Mouse (Mus musculus): ENCODE data around the gene Dkk1. TPM values are rescaled to one million over a fixed set of nuclear protein-coding genes. Genes with fewer than 3 reads are reported as not detected.

Gene Dkk1
- not detected in 2 replicates for total RNA-seq (2014; fragmentation: Nextera tagmentation)
- total RNA-seq (2017) = 0.06 and 0.16 TPM in 2 replicates
- not detected in 2 replicates for polyA plus RNA-seq (2012)

DNA sequence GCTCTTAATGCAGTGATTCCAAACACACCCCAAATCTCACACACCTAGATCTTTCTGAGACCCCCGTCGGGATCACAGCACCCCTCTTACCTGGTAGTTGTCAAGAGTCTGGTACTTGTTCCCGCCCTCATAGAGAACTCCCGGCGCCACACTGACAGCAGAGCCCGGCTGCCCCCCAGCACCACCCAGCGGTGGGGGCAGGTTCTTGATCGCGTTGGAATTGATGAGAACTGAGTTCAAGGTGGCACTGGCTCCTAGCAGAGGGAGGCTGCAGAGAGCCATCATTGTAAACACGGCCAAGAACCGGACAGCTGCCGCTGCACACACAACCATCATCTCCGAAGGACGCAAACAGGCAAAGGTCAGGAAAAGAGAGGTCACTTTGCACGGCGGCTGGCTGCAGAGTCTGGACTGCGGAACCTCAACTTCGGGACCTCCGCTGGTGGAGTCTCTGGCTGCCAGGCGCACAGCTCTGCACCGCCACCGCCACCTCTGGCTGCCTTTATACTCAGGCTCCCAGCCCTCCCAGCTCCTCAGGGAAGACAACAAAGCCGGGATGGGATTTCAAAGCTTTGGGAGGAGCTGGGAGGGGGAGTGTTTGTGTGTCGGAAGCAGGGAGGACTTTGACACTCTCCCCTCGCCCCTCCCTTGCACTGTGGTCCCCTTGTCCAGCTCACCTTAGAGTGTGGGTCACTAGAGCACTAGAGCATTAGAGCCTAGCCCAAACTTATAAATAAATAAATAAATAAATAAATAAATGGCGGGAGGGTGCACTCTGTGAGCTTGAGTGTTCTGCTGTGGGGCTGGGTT is at the start of gene Dkk1:
Gene Dkk1, minus strand, starts transcription at position 622 of the 810 bp plus-strand sequence.
- Histone ChIP-seq H3K27me3 (ENCODE audit: insufficient read depth, low read length) (peaks cover 17% of the 10 kb centered on the region), H3K4me1 (ENCODE audit: insufficient read depth, low read depth, low read length) (0 out of 2 replicates have a peak, but pooled peaks cover 2% of the 10 kb centered on the region)
- no peak for ATAC-seq (ENCODE audit: extremely low read depth, insufficient number of reproducible peaks, low FRiP score, poor library complexity, severe bottlenecking)

DNA sequence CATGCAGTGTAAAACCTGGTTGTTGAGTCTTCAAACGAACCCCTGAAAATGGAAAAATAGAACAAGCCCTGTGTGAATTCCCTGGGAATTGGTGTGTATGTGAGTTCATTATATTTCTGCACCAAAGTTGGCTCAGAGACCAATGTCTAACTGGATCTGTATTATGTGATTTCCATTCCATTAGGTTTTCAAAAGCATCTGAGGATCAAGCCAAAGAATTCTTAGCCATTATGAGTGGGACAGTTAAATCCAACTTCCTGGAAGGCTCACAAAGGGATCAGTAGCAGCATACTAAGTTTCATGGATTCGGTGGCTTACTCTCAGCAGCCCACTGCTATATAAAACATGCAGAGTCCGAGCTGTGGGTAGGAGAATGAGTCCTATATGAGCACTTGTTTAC is 36.9 kb upstream of the Dkk1 start:
- no peaks in the 10 kb centered on the region for H3K36me3 ChIP-seq (replicated peaks)
- no peaks in the 10 kb centered on the region for H3K4me1 ChIP-seq (ENCODE audit: insufficient read depth, low read depth, low read length)
- no peaks in the 10 kb centered on the region for H3K9me3 ChIP-seq (replicated peaks)
- H3K4me3 ChIP-seq (ENCODE audit: low read depth, low read length) = no peak overlapping the region
- H3K27me3 ChIP-seq (ENCODE audit: insufficient read depth, low read length) = no peaks in the 10 kb centered on the region
- TF ChIP-seq GATA2 (IDR thresholded peaks at IDR 0.05; ENCODE audit: borderline replicate concordance, low read depth, low read length) (no peak), CTCF (IDR thresholded peaks at IDR 0.05; ENCODE audit: low read depth, low read length) (no peak), TAL1 (conservative IDR thresholded peaks at IDR 0.05; ENCODE audit: low read depth, low read length) (no peak), GATA1 (IDR thresholded peaks at IDR 0.05; ENCODE audit: borderline replicate concordance, low read length) (no peak), POLR2AphosphoS5 (IDR thresholded peaks at IDR 0.05; ENCODE audit: insufficient replicate concordance, low read depth, low read length) (no peak)
- no peak for ATAC-seq (ENCODE audit: extremely low read depth, insufficient number of reproducible peaks, low FRiP score, poor library complexity, severe bottlenecking)
- DNase-seq (ENCODE audit: low spot score) = no peak

More for the DNA sequence above, at the start of gene Dkk1:
- H3K4me3 ChIP-seq (ENCODE audit: low read depth, low read length) = no peak within 1 kb of the TSS
- no peak for DNase-seq (ENCODE audit: low spot score)
- TF ChIP-seq CTCF (IDR thresholded peaks at IDR 0.05; ENCODE audit: low read depth, low read length) (no peak), GATA1 (IDR thresholded peaks at IDR 0.05; ENCODE audit: borderline replicate concordance, low read length) (no peak), POLR2AphosphoS5 (IDR thresholded peaks at IDR 0.05; ENCODE audit: insufficient replicate concordance, low read depth, low read length) (no peak), GATA2 (IDR thresholded peaks at IDR 0.05; ENCODE audit: borderline replicate concordance, low read depth, low read length) (no peak), TAL1 (conservative IDR thresholded peaks at IDR 0.05; ENCODE audit: low read depth, low read length) (no peak)
- H3K36me3 ChIP-seq (replicated peaks) = no peaks in the 10 kb centered on the region
- H3K9me3 ChIP-seq (replicated peaks) = no peaks in the 10 kb centered on the region

DNA sequence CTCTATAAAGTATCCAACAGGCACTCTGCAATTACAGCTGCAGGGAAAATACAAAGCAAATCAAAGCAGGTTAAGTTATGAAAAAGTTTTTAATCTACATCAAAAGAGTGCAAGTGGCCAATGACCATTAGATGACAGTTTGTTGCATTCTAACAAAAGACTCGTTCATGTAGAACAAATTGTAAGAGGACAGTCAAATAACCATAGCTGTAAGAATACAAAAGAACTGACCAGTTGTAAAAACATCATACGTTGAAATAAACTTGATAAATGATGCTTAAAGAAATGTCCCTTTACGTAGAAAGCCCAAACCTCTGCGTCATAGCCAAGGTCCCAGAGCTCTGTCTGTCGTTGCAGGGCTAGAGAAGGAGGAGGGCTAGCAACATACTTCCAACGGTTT is 15.1 kb upstream of the Dkk1 start:
- ATAC-seq (ENCODE audit: extremely low read depth, insufficient number of reproducible peaks, low FRiP score, poor library complexity, severe bottlenecking) = no peak
- Histone ChIP-seq H3K9me3 (replicated peaks) (0 out of 2 replicates have a peak, but pooled peaks cover 1% of the 10 kb centered on the region), H3K4me3 (ENCODE audit: low read depth, low read length) (no peak overlapping the region), H3K4me1 (ENCODE audit: insufficient read depth, low read depth, low read length) (no peaks in the 10 kb centered on the region), H3K27me3 (ENCODE audit: insufficient read depth, low read length) (0 out of 2 replicates have a peak, but pooled peaks cover 2% of the 10 kb centered on the region), H3K36me3 (replicated peaks) (no peaks in the 10 kb centered on the region)
- no peak for TF ChIP-seq POLR2AphosphoS5 (IDR thresholded peaks at IDR 0.05; ENCODE audit: insufficient replicate concordance, low read depth, low read length)
- TF ChIP-seq GATA1 (IDR thresholded peaks at IDR 0.05; ENCODE audit: borderline replicate concordance, low read length) = no peak
- no peak for TF ChIP-seq GATA2 (IDR thresholded peaks at IDR 0.05; ENCODE audit: borderline replicate concordance, low read depth, low read length)
- no peak for TF ChIP-seq CTCF (IDR thresholded peaks at IDR 0.05; ENCODE audit: low read depth, low read length)
- TF ChIP-seq TAL1 (conservative IDR thresholded peaks at IDR 0.05; ENCODE audit: low read depth, low read length) = no peak
- DNase-seq (ENCODE audit: low spot score) = no peak

DNA sequence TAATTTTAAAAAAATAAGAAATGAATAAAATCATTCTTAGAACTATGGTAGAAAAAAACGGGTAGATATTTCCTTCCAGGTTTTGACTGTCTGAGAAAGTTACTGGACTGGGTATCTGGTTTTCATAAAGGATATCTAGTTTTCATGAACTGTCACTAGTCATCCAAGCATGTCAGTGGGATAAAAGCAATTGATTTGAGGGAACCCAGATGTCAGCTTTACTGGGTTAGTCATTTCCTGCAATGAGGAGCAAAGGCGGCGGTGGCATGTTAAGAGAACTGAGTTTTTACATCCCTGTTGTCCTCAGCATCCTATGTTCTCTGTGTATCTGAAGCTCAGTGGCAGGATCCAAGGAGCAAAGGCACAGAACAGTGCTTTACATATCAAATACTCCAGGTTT is 14.4 kb upstream of the Dkk1 start:
- Histone ChIP-seq H3K9me3 (replicated peaks) (0 out of 2 replicates have a peak, but pooled peaks cover 1% of the 10 kb centered on the region), H3K4me3 (ENCODE audit: low read depth, low read length) (no peak overlapping the region), H3K36me3 (replicated peaks) (no peaks in the 10 kb centered on the region), H3K4me1 (ENCODE audit: insufficient read depth, low read depth, low read length) (no peaks in the 10 kb centered on the region), H3K27me3 (ENCODE audit: insufficient read depth, low read length) (0 out of 2 replicates have a peak, but pooled peaks cover 2% of the 10 kb centered on the region)
- TF ChIP-seq POLR2AphosphoS5 (IDR thresholded peaks at IDR 0.05; ENCODE audit: insufficient replicate concordance, low read depth, low read length) = no peak
- no peak for TF ChIP-seq GATA1 (IDR thresholded peaks at IDR 0.05; ENCODE audit: borderline replicate concordance, low read length)
- TF ChIP-seq GATA2 (IDR thresholded peaks at IDR 0.05; ENCODE audit: borderline replicate concordance, low read depth, low read length) = no peak
- no peak for TF ChIP-seq TAL1 (conservative IDR thresholded peaks at IDR 0.05; ENCODE audit: low read depth, low read length)
- TF ChIP-seq CTCF (IDR thresholded peaks at IDR 0.05; ENCODE audit: low read depth, low read length) = no peak
- ATAC-seq (ENCODE audit: extremely low read depth, insufficient number of reproducible peaks, low FRiP score, poor library complexity, severe bottlenecking) (no peak), DNase-seq (ENCODE audit: low spot score) (no peak)

DNA sequence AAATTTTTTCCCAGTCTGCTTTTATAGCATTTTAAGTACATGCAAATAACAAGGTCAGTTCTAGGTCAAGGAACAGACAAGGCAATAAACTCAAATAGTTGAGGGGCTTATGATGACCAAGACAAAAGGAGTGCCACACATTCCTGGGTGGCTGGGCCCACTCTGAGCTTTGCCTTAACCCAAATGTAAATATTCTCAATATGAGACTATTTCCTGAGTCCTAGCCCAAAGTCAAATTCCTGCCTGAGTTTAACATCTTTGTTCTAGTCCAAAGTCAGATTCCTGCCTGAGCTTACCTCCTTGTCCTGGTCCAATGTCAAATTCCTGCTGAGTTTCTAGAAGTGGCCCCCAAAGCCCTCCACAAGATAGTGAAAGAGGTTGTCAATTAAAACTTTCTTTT is 8.6 kb upstream of the Dkk1 start:
- Histone ChIP-seq H3K36me3 (replicated peaks) (no peaks in the 10 kb centered on the region), H3K27me3 (ENCODE audit: insufficient read depth, low read length) (peaks cover 9% of the 10 kb centered on the region), H3K9me3 (replicated peaks) (no peaks in the 10 kb centered on the region), H3K4me1 (ENCODE audit: insufficient read depth, low read depth, low read length) (peaks cover 8% of the 10 kb centered on the region; the same call in 1 of the 2 replicates), H3K4me3 (ENCODE audit: low read depth, low read length) (no peak overlapping the region)
- no peak for DNase-seq (ENCODE audit: low spot score)
- TF ChIP-seq GATA2 (IDR thresholded peaks at IDR 0.05; ENCODE audit: borderline replicate concordance, low read depth, low read length) = no peak
- no peak for TF ChIP-seq POLR2AphosphoS5 (IDR thresholded peaks at IDR 0.05; ENCODE audit: insufficient replicate concordance, low read depth, low read length)
- TF ChIP-seq GATA1 (IDR thresholded peaks at IDR 0.05; ENCODE audit: borderline replicate concordance, low read length) = no peak
- TF ChIP-seq CTCF (IDR thresholded peaks at IDR 0.05; ENCODE audit: low read depth, low read length) = no peak
- no peak for TF ChIP-seq TAL1 (conservative IDR thresholded peaks at IDR 0.05; ENCODE audit: low read depth, low read length)
- no peak for ATAC-seq (ENCODE audit: extremely low read depth, insufficient number of reproducible peaks, low FRiP score, poor library complexity, severe bottlenecking)

DNA sequence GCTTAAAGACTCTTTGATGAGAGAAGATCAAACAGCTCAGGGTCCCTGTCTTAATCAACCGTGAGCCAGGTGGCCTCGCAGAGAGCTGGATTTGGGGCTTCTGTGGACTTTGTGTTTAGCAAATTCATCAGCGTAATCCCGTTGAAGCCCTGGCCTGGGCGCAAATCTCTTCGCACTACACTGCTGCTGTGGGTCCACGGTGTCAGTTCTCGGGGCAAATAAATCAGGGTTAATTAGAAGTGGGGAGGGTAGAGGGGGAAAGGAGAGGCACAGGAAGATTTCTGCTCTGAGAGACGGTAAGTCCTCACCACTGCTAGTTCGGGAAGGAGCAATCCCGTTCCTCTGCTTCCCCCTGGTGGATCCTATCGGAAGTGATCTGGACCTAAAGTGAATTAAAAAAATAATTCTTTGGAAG is 5.0 kb upstream of the Dkk1 start:
- peaks cover 15% of the 10 kb centered on the region for H3K27me3 ChIP-seq (ENCODE audit: insufficient read depth, low read length)
- ATAC-seq (ENCODE audit: extremely low read depth, insufficient number of reproducible peaks, low FRiP score, poor library complexity, severe bottlenecking) = no peak
- no peaks in the 10 kb centered on the region for H3K36me3 ChIP-seq (replicated peaks)
- H3K4me1 ChIP-seq (ENCODE audit: insufficient read depth, low read depth, low read length) = peaks cover 8% of the 10 kb centered on the region; the same call in 1 of the 2 replicates
- no peaks in the 10 kb centered on the region for H3K9me3 ChIP-seq (replicated peaks)
- DNase-seq (ENCODE audit: low spot score) = peak; percentile 23
- no peak for TF ChIP-seq CTCF (IDR thresholded peaks at IDR 0.05; ENCODE audit: low read depth, low read length)
- no peak for TF ChIP-seq GATA1 (IDR thresholded peaks at IDR 0.05; ENCODE audit: borderline replicate concordance, low read length)
- no peak for TF ChIP-seq POLR2AphosphoS5 (IDR thresholded peaks at IDR 0.05; ENCODE audit: insufficient replicate concordance, low read depth, low read length)
- TF ChIP-seq TAL1 (conservative IDR thresholded peaks at IDR 0.05; ENCODE audit: low read depth, low read length) = no peak
- TF ChIP-seq GATA2 (IDR thresholded peaks at IDR 0.05; ENCODE audit: borderline replicate concordance, low read depth, low read length) = no peak
- H3K4me3 ChIP-seq (ENCODE audit: low read depth, low read length) = no peak overlapping the region

Measured in G1E (cell line).